Mouse (Mus musculus): ENCODE measurements at regions not wholly inside any gene's neighbourhood (a gene's known extent, or its start where the extent isn't known, plus 50 kb on each side); places are given as distances from the start of the nearest gene placed in this dataset.
"Not testable (repeated sequence)": the region's sequence is repeated elsewhere in the genome, so short reads cannot be mapped to it uniquely, and the experiment has no call there.

GRCm38 (mm10) chr7:125167666-125168065 lies 276.8 kb upstream of the Kdm8 start:
- DNase-seq (ENCODE audit: low spot score): no peak

DNA sequence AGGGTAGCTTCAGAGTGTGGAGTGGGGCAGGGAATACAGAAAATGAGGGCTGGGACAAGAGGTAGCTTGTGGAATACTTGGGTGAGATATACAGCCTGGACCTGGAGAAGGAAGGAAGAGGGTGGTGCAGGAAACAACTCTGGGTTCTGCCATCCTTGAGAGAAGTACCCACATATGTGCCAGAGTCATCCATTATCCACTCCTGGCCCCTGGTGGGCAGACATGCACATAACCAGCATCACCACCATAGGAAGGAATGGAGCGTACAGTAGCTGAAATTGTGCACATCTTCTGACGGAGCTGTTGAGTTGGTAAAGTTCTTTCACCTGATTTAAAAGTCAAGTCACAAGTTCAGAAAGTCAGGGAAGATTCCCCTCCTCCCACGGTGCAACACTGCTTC lies 262.9 kb upstream of the Kdm8 start:
- no peak for DNase-seq (ENCODE audit: low spot score)

DNA sequence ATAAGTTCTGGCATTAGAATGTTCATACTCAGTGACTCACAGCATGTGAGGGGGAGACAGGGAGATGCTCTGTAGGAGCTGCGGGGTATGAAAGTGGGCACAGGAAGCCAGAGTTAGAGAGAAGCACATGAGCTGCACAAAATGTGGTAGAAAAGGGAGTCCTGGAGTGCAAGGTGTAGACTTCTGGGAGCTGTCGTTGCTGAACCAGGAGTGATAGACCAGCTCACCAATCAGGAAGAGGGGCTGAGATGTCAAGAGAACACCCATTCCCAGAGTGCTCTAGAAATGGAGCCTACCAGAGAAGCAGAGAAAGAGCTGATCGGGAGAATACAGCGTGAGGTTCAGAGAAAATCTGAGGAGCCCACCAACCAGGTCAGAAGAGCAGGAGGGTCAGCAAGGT lies 262.2 kb upstream of the Kdm8 start:
- DNase-seq (ENCODE audit: low spot score): no peak

DNA sequence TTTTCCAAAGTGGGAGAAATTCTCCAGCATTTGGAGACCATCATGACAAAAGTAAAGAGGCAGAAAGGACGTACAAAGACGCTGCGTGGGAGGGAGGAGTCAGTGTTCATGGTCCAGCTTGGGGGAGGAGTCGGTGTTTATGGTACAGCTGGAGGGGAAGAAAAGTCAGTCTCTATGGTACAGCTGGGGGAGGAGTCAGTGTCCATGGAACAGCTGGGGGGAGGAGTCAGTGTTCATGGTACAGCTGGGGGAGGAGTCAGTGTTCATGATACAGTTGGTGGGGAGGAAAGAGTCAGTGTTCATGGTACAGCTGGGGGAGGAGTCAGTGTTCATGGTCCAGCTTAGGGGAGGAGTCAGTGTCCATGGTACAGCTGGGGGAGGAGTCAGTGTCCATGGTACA lies 261.5 kb upstream of the Kdm8 start:
- DNase-seq (ENCODE audit: low spot score): not testable (repeated sequence)

GRCm38 (mm10) chr7:125185037-125185679 lies 259.3 kb upstream of the Kdm8 start:
- DNase-seq (ENCODE audit: low spot score): no peak

DNA sequence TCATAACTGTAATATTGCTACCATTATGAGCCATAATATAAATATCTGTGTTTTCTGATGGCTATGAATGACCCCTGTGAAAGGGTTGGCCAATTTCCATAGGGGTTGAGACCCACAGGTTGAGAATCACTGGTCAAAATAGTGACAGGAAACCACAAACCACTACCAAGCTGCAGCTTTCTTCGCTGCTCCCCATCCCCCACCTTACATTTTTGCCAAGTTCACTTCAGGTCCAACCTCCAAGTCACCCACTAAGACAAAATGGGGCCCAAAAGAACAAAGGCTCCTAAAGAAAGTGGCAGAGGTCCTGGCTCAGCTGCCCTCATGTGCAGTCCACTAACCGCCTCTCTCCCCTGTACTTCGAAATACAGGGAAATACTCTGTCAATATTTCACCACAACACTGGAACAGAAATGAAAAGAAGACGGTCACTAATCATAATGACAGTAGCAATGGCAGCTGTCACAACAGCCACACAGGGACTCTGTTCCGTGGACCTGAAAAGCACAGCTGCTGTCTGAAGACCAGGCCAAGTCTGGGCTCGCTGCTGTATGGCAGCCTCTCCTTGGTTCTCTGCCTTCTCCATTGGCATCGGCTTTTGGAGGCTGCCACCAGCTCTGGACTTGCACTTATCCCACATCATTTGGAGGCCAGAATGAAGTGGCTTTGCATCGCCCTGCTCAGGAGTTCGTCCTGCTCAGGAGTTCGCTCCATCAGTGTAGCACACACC lies 257.3 kb upstream of the Kdm8 start:
- no peak for DNase-seq (ENCODE audit: low spot score)

GRCm38 (mm10) chr7:125188986-125189385 lies 255.5 kb upstream of the Kdm8 start:
- no peak for DNase-seq (ENCODE audit: low spot score)

- DNase-seq (ENCODE audit: low spot score): no peak
Observed at GRCm38 (mm10) chr7:125190067-125190466, 254.4 kb upstream of the Kdm8 start.

- DNase-seq (ENCODE audit: low spot score): no peak
Observed at GRCm38 (mm10) chr7:125191313-125191712, 253.2 kb upstream of the Kdm8 start.

DNA sequence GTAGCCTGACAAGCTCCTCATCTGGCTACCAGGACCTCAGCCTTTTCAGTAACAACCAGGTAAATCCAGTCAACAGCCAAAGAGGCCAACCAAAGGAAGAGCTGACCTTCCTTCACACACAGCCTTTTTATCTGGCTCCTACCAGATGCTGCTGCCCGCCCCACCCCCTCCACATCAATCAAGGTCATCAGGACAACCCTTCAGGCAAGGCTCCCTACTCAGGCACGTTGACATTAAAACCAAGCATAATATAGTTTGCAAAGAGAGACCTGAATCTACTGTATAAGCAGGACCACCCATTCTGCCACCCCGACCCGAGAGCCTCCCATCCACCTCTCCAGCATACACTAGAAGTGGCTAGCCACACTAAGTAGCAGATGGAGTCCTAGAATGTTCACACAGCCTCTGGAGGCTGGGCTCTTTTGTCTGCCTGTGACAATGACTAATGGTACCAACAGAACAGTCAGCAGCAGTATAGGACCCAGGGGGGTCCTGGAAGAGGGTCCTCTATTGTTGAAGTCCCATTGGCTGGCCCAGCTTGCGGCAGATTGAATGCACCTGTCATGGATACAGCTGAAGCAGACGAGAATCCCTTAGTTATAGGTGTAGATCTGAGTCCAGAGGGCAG lies 233.0 kb upstream of the Kdm8 start:
- DNase-seq (ENCODE audit: low spot score): no peak

GRCm38 (mm10) chr7:125214036-125214435 lies 230.4 kb upstream of the Kdm8 start:
- DNase-seq (ENCODE audit: low spot score): no peak

- DNase-seq (ENCODE audit: low spot score): no peak
Observed at GRCm38 (mm10) chr7:125217630-125218029, 226.8 kb upstream of the Kdm8 start.

GRCm38 (mm10) chr7:125222684-125223083 lies 221.8 kb upstream of the Kdm8 start:
- DNase-seq (ENCODE audit: low spot score): no peak

GRCm38 (mm10) chr7:125234911-125235310 lies 209.6 kb upstream of the Kdm8 start:
- no peak for DNase-seq (ENCODE audit: low spot score)

DNA sequence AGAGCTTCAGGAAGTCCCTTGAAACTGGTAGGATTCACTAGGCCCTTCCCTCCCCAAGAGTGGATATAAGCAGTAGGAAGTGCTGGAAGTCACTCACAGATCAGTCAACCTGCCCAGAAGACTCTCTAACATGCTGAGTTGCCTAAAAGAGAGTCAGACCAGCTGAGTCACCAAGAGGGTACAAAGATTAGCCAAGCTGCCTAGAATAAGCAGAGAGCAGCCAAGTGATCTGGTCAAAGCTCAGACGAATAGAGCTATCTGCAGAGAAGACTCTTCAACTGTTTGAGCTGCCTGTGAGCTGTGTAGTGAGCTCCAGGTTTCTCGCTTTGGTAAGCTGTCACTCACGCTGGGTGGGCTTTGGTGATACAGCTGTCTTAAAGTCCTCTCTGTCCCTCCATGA lies 207.4 kb upstream of the Kdm8 start:
- DNase-seq (ENCODE audit: low spot score): no peak

DNA sequence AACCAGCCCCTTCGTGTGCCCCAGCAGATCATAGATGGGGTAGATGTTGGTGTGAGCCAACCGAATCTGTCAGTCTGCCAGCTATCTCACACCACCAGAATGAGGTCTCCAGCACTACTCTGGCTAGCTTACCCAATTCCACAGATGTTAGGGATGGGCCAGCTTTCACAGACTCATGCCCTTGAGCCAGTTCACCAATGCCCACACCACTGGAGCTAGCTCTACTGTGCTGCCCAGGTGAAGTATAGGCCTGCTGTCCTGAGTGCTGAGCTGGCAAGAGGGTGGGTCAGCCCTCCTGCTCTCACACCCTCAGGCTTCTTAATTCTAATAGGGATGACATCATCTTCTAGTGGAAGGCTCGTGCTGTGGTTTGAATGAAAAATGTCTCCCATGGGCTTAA lies 201.5 kb upstream of the Kdm8 start:
- no peak for DNase-seq (ENCODE audit: low spot score)

DNA sequence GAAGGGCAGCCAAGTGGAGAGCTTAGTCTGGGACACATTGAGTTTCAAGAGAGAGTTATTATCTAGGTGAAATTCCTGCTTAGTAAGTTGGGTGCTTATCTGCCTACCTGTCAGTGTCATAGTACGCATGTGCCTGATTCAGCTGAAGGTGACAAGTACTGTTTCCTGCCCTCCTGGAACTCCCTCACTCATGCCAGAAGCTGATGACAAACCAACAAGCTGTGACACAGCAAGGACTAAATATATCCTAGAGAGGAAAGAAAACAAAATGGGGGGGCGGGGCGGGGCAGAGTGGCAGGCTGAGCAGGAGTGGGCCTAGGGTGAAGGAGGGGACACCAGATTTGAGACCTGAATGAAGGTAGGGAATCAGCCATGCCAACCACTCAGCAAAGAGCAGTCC lies 196.1 kb upstream of the Kdm8 start:
- DNase-seq (ENCODE audit: low spot score): no peak

DNA sequence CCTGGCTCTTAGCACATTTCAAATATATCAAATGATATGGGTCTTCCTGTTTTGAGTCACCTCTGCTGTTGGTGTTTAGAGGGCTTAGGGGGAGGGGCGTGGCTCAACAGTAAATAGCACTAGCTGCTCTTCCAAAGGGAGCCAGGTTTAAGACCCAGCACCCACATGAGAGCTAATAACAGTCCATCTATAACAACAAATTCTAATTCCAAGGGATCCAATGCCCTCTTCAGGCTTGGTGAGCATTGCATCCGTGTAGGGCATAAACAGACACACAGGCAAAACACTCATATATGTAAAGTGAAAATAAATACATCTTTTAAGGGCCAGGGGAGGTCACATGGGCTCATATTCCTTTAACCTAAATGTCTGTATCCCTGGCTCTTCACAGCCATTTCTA lies 194.1 kb upstream of the Kdm8 start:
- DNase-seq (ENCODE audit: low spot score): no peak

GRCm38 (mm10) chr7:125250970-125251585 lies 193.4 kb upstream of the Kdm8 start:
- no peak for DNase-seq (ENCODE audit: low spot score)

DNA sequence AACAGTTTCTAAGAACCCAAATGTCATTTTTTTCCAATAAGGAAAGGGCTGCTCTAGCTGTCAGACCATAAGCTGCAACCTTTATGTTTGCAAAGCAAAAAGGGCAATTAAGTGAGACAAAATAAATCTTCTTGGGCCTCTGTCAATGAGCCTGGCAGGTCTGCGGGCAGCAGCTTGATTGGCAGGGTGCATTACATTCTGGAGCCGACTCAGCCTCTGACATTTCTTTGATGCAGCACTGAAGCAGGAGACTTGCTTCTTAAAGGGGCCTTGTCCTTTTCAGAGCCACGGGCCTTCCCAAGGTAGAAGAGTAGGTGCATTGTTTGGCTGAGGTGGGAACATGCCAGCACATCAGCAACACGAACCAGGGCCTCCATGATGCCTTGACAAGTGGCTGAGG lies 190.2 kb upstream of the Kdm8 start:
- no peak for DNase-seq (ENCODE audit: low spot score)

- DNase-seq (ENCODE audit: low spot score): no peak
Observed at GRCm38 (mm10) chr7:125259016-125259415, 185.5 kb upstream of the Kdm8 start.

- DNase-seq (ENCODE audit: low spot score): no peak
Observed at GRCm38 (mm10) chr7:125262133-125262532, 182.3 kb upstream of the Kdm8 start.

All from adipocyte (in vitro differentiated cells).